Comparison of ENCODE assay signal across 26 mouse cellular contexts in genomic region chr5:128444876-128445275, GRCm38 (mm10). TPM values are rescaled to one million over a fixed set of nuclear protein-coding genes. Genes with fewer than 3 reads are reported as not detected.
DNase-seq lines count a peak whose midpoint lies in the region; ATAC-seq lines count a peak whose summit lies in the region.
"Had no signal": no experiment of that assay in that cellular context is flagged by ENCODE, and none has a peak within 500 bp of the region (broad histone marks: within the 10 kb centered on the region; RNA-seq: fewer than 3 reads in every experiment).

No protein-coding gene starts in this region.

- peaks cover 23% of the 10 kb centered on the region for H3K4me1 ChIP-seq in hindbrain, embryonic 10.5 days (replicated peaks)
- peaks cover 7% of the 10 kb centered on the region; the same call in 1 of the 2 replicates for H3K4me1 ChIP-seq in hindbrain, embryonic 12.5 days
- no peaks in the 10 kb centered on the region; the same call in none of the 2 replicates for H3K4me1 ChIP-seq in midbrain, embryonic 11.5 days (ENCODE audit: control insufficient read depth, insufficient read depth, low read length)
- H3K4me1 ChIP-seq in midbrain, embryonic 15.5 days: peaks cover 5% of the 10 kb centered on the region; the same call in 1 of the 2 replicates
- peaks cover 3% of the 10 kb centered on the region; the same call in 1 of the 2 replicates for H3K4me1 ChIP-seq in midbrain, embryonic 14.5 days (ENCODE audit: control insufficient read depth, insufficient read depth, low read length)
- H3K4me1 ChIP-seq: heart, embryonic 15.5 days; liver, embryonic 15.5 days had no signal

- 16% methylated on average over 6 of the region's 6 CpGs for WGBS in hindbrain, embryonic 10.5 days
- 19% methylated on average over 6 of the region's 6 CpGs for WGBS in hindbrain, embryonic 12.5 days
- 16% methylated on average over 6 of the region's 6 CpGs for WGBS in midbrain, embryonic 11.5 days
- WGBS in midbrain, embryonic 15.5 days: 14% methylated on average over 6 of the region's 6 CpGs
- 15% methylated on average over 6 of the region's 6 CpGs for WGBS in midbrain, embryonic 14.5 days

- H3K27ac ChIP-seq in hindbrain, embryonic 10.5 days: no peak overlapping the region
- no peak overlapping the region for H3K27ac ChIP-seq in hindbrain, embryonic 12.5 days
- no peak overlapping the region for H3K27ac ChIP-seq in midbrain, embryonic 11.5 days (ENCODE audit: low read depth, low read length)
- H3K27ac ChIP-seq in midbrain, embryonic 15.5 days: no peak overlapping the region
- H3K27ac ChIP-seq in midbrain, embryonic 14.5 days (replicated peaks; ENCODE audit: low read depth, low read length): no peak overlapping the region
- H3K27ac ChIP-seq: forebrain, embryonic 13.5 days; heart, embryonic 15.5 days; liver, embryonic 15.5 days had no signal

- ATAC-seq in hindbrain, embryonic 12.5 days (ENCODE audit: low FRiP score): no peak
- ATAC-seq in midbrain, embryonic 11.5 days (ENCODE audit: low FRiP score): no peak
- no peak for ATAC-seq in midbrain, embryonic 15.5 days (replicated peaks)
- no peak for ATAC-seq in midbrain, embryonic 14.5 days (ENCODE audit: low FRiP score, low TSS enrichment)
- ATAC-seq: forebrain, embryonic 13.5 days; intestine, postnatal 0 days; Patski had no signal

- no peaks in the 10 kb centered on the region for H3K9me3 ChIP-seq in hindbrain, embryonic 10.5 days
- no peaks in the 10 kb centered on the region for H3K9me3 ChIP-seq in hindbrain, embryonic 12.5 days (replicated peaks)
- no peaks in the 10 kb centered on the region for H3K9me3 ChIP-seq in midbrain, embryonic 11.5 days (ENCODE audit: control insufficient read depth, low read length)
- H3K9me3 ChIP-seq in midbrain, embryonic 15.5 days: no peaks in the 10 kb centered on the region
- no peaks in the 10 kb centered on the region for H3K9me3 ChIP-seq in midbrain, embryonic 14.5 days (ENCODE audit: control insufficient read depth, low read length)
- H3K9me3 ChIP-seq: forebrain, embryonic 13.5 days; heart, embryonic 15.5 days; liver, embryonic 15.5 days had no signal

- DNase-seq in hindbrain, embryonic 10.5 days (ENCODE audit: low spot score): no peak
- peak; percentile 90 for DNase-seq in midbrain, embryonic 11.5 days (ENCODE audit: low spot score, missing footprints)
- DNase-seq in ES-CJ7 (ENCODE audit: low read depth, low spot score): peak; percentile 56
- no peak for DNase-seq in midbrain, embryonic 14.5 days
- no peak for DNase-seq in adrenal gland, adult (ENCODE audit: inconsistent age in 2 of 2, low spot score in 1 of 2)
- DNase-seq in thymus, adult 18-20 months: no peak
- DNase-seq: adrenal gland, adult 2 months; adrenal gland, postnatal 36 days; cerebellum, adult 18-20 months; gastrocnemius, postnatal 14 days; kidney, adult 9 months; kidney, postnatal 14 days; layer of hippocampus, adult 9-11 months; lung, postnatal 36 days; right cerebral cortex, postnatal 4 days had no signal

- H3K4me3 ChIP-seq in hindbrain, embryonic 10.5 days: peak overlapping the region; percentile 39; the same call in 1 of the 2 replicates
- H3K4me3 ChIP-seq in hindbrain, embryonic 12.5 days: no peak overlapping the region
- no peak overlapping the region for H3K4me3 ChIP-seq in midbrain, embryonic 11.5 days (ENCODE audit: low read depth, low read length)
- H3K4me3 ChIP-seq in midbrain, embryonic 15.5 days: no peak overlapping the region
- H3K4me3 ChIP-seq in midbrain, embryonic 14.5 days (replicated peaks; ENCODE audit: low read depth, low read length): no peak overlapping the region
- H3K4me3 ChIP-seq: liver, embryonic 15.5 days had no signal

- peaks cover 68% of the 10 kb centered on the region for H3K27me3 ChIP-seq in hindbrain, embryonic 10.5 days (ENCODE audit: insufficient read depth, poor library complexity, severe bottlenecking)
- H3K27me3 ChIP-seq in hindbrain, embryonic 12.5 days: peaks cover 60% of the 10 kb centered on the region
- peaks cover 21% of the 10 kb centered on the region for H3K27me3 ChIP-seq in midbrain, embryonic 11.5 days (ENCODE audit: control insufficient read depth, insufficient read depth, low read length)
- H3K27me3 ChIP-seq in midbrain, embryonic 15.5 days (replicated peaks): peaks cover 35% of the 10 kb centered on the region
- H3K27me3 ChIP-seq in midbrain, embryonic 14.5 days (ENCODE audit: control insufficient read depth, insufficient read depth, low read length): peaks cover 35% of the 10 kb centered on the region
- H3K27me3 ChIP-seq: Patski had no signal

- no peak overlapping the region for H3K9ac ChIP-seq in hindbrain, embryonic 12.5 days
- H3K9ac ChIP-seq in midbrain, embryonic 11.5 days (ENCODE audit: low read length): no peak overlapping the region
- no peak overlapping the region for H3K9ac ChIP-seq in midbrain, embryonic 15.5 days
- H3K9ac ChIP-seq in midbrain, embryonic 14.5 days (replicated peaks; ENCODE audit: low read length): no peak overlapping the region
- H3K9ac ChIP-seq: forebrain, embryonic 13.5 days; heart, embryonic 15.5 days; liver, embryonic 15.5 days; lung, embryonic 14.5 days had no signal

- H3K36me3 ChIP-seq in hindbrain, embryonic 10.5 days: no peaks in the 10 kb centered on the region
- no peaks in the 10 kb centered on the region for H3K36me3 ChIP-seq in hindbrain, embryonic 12.5 days
- H3K36me3 ChIP-seq in midbrain, embryonic 11.5 days (ENCODE audit: control insufficient read depth, insufficient read depth, low read length): no peaks in the 10 kb centered on the region
- H3K36me3 ChIP-seq in midbrain, embryonic 15.5 days (replicated peaks): no peaks in the 10 kb centered on the region
- H3K36me3 ChIP-seq in midbrain, embryonic 14.5 days (ENCODE audit: control insufficient read depth, insufficient read depth, low read length): no peaks in the 10 kb centered on the region
- H3K36me3 ChIP-seq: G1E; heart, embryonic 15.5 days; liver, embryonic 15.5 days had no signal

- no peak overlapping the region for H3K4me2 ChIP-seq in hindbrain, embryonic 12.5 days (replicated peaks)
- no peak overlapping the region for H3K4me2 ChIP-seq in midbrain, embryonic 11.5 days
- H3K4me2 ChIP-seq in midbrain, embryonic 15.5 days: no peak overlapping the region
- H3K4me2 ChIP-seq in midbrain, embryonic 14.5 days (ENCODE audit: low read length): peak overlapping the region; percentile 41; the same call in 1 of the 2 replicates
- H3K4me2 ChIP-seq: liver, embryonic 15.5 days had no signal

RNA-seq across cellular contexts. Expression of gene Tmem132d, which starts 12.0 kb away (rescaled TPM):
- polyA plus RNA-seq in hindbrain, embryonic 10.5 days (2016; fragmentation: Nextera tagmentation; extraction: Ambion mirVana): 0.36 and 0.54 TPM in 2 replicates
- polyA plus RNA-seq in hindbrain, embryonic 12.5 days (2016; fragmentation: Nextera tagmentation; extraction: Ambion mirVana): 0.96 and 2.4 TPM in 2 replicates
- 0.23 and 0.36 TPM in 2 replicates for polyA plus RNA-seq in midbrain, embryonic 11.5 days (2014; fragmentation: Nextera tagmentation; extraction: Ambion mirVana)
- polyA plus RNA-seq in midbrain, embryonic 15.5 days (2015; fragmentation: Nextera tagmentation; extraction: Ambion mirVana): 3.2 and 3.4 TPM in 2 replicates
- polyA plus RNA-seq in midbrain, embryonic 14.5 days (2014; fragmentation: Nextera tagmentation; extraction: Ambion mirVana): 4.0 and 4.1 TPM in 2 replicates
- polyA plus RNA-seq: G1E; intestine, postnatal 0 days; liver, adult 2 months; liver, embryonic 15.5 days; Patski; spleen, adult 2 months had no signal

Comparison
In these comparisons a context has a peak if more than half of its experiments do, and no peak if none do; other contexts are left out.
1. DNase-seq: peak in midbrain, embryonic 11.5 days (single experiment) and ES-CJ7 (single experiment); none in hindbrain, embryonic 10.5 days (single experiment), midbrain, embryonic 14.5 days (single experiment), adrenal gland, adult (0 of 2) and thymus, adult 18-20 months (0 of 2).